Mouse (Mus musculus): Measurements from ENCODE around the gene Scn2b. TPM values are rescaled to one million over a fixed set of nuclear protein-coding genes. Genes with fewer than 3 reads are reported as not detected.

Gene Scn2b
- polyA plus RNA-seq, 1 experiment = 2.3 TPM

GRCm38 (mm10) chr9:45150933-45151332 is 33.4 kb downstream of the Scn2b start:
- no peak for DNase-seq (ENCODE audit: low read depth, low spot score)
- WGBS = 29% methylated on average over 1 of the region's 1 CpGs

- WGBS = 72% methylated on average over 7 of the region's 7 CpGs
- DNase-seq (ENCODE audit: low read depth, low spot score) = no peak
Observed at GRCm38 (mm10) chr9:45153361-45153760, 35.8 kb downstream of the Scn2b start.

GRCm38 (mm10) chr9:45167903-45168302 is 50.3 kb downstream of the Scn2b start:
- 75% methylated on average over 5 of the region's 5 CpGs for WGBS

GRCm38 (mm10) chr9:45170150-45170549 is 52.6 kb downstream of the Scn2b start:
- 65% methylated on average over 5 of the region's 5 CpGs for WGBS

More at GRCm38 (mm10) chr9:45167903-45168302, 50.3 kb downstream of the Scn2b start:
- DNase-seq (ENCODE audit: low read depth, low spot score) = no peak

GRCm38 (mm10) chr9:45171073-45171610 is 53.6 kb downstream of the Scn2b start:
- WGBS = 95% methylated on average over 1 of the region's 1 CpGs
- no peak for DNase-seq (ENCODE audit: low read depth, low spot score)

More at GRCm38 (mm10) chr9:45170150-45170549, 52.6 kb downstream of the Scn2b start:
- DNase-seq (ENCODE audit: low read depth, low spot score) = no peak

GRCm38 (mm10) chr9:45173475-45173874 is 55.9 kb downstream of the Scn2b start:
- WGBS = 74% methylated on average over 3 of the region's 3 CpGs
- DNase-seq (ENCODE audit: low read depth, low spot score) = no peak

GRCm38 (mm10) chr9:45179282-45179681 is 61.7 kb downstream of the Scn2b start:
- WGBS = 85% methylated on average over 5 of the region's 5 CpGs
- DNase-seq (ENCODE audit: low read depth, low spot score) = no peak

Other genes with a start within 250 kb of the Scn2b start
- 4.9 and 13.6 TPM in 2 replicates for gene Kmt2a, start 236.5 kb upstream of the Scn2b start, polyA plus RNA-seq (2012; rRNA removed)
- 453 and 486 TPM in 2 replicates for gene Atp5l, start 197.0 kb upstream of the Scn2b start, polyA plus RNA-seq (2012; rRNA removed)
- gene Ube4a, start 152.2 kb upstream of the Scn2b start, polyA plus RNA-seq (2012; rRNA removed) = 10.3 and 15.9 TPM in 2 replicates
- gene Cd3g, start 137.4 kb upstream of the Scn2b start, polyA plus RNA-seq (2012; rRNA removed) = 9.3 and 9.5 TPM in 2 replicates
- 4.8 and 5.3 TPM in 2 replicates for gene Cd3d, start 136.0 kb upstream of the Scn2b start, polyA plus RNA-seq (2012; rRNA removed)
- 11.1 and 14.3 TPM in 2 replicates for gene Cd3e, start 108.2 kb upstream of the Scn2b start, polyA plus RNA-seq (2012; rRNA removed)
- gene Mpzl2, start 78.0 kb upstream of the Scn2b start, polyA plus RNA-seq (2012; rRNA removed) = 13.6 and 19.9 TPM in 2 replicates
- gene Mpzl3, start 62.6 kb upstream of the Scn2b start, polyA plus RNA-seq (2012; rRNA removed) = 4.5 and 7.6 TPM in 2 replicates
- 4.4 and 10.2 TPM in 2 replicates for gene Jaml, start 38.6 kb upstream of the Scn2b start, polyA plus RNA-seq (2012; rRNA removed)
- 0.05 and 0.10 TPM in 2 replicates for gene Scn4b, start 20.6 kb downstream of the Scn2b start, polyA plus RNA-seq (2012; rRNA removed)
- gene BC049352, start 64.2 kb downstream of the Scn2b start, polyA plus RNA-seq (2012; rRNA removed) = 0.15 TPM in 1 of 2 replicates, not detected in the other
- 147 and 155 TPM in 2 replicates for gene Tmprss4, start 86.3 kb downstream of the Scn2b start, polyA plus RNA-seq (2012; rRNA removed)
- gene Il10ra, start 151.4 kb downstream of the Scn2b start, polyA plus RNA-seq (2012; rRNA removed) = 6.0 and 7.7 TPM in 2 replicates
- not detected in 2 replicates for gene Tmprss13, start 201.3 kb downstream of the Scn2b start, polyA plus RNA-seq (2012; rRNA removed)